Mouse (Mus musculus): ENCODE measurements at regions not wholly inside any gene's neighbourhood (a gene's known extent, or its start where the extent isn't known, plus 50 kb on each side); places are given as distances from the start of the nearest gene placed in this dataset.

DNA sequence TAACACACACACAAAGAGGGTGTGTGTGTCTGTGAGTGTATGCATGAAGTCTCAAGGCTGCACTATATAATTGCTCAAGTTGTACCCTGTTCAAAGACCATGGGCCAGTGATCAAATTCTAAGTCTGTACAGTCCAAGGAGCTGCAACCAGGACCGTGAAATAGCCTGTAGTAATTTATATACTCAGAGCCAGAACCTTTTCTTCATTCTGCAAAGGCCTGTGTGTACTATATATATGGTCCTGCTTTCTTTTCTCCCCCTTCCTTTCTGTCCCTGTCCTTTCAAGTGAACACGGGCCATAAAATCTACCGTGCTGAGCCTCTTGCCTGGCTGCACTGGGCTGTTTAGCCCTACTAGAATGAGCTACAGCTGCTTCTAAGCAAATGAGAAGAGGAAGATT, 757.5 kb upstream of the Castor2 start:
- Histone ChIP-seq H3K4me2 (replicated peaks; ENCODE audit: low read depth, low read length, severe bottlenecking) (no peak overlapping the region), H3K4me3 (replicated peaks; ENCODE audit: low read length) (no peak overlapping the region), H3K36me3 (ENCODE audit: control insufficient read depth, insufficient read depth, low read length) (no peaks in the 10 kb centered on the region), H3K27ac (replicated peaks; ENCODE audit: low read depth, low read length) (no peak overlapping the region), H3K4me1 (ENCODE audit: control insufficient read depth, insufficient read depth, low read length) (no peaks in the 10 kb centered on the region), H3K27me3 (ENCODE audit: control insufficient read depth, insufficient read depth, low read length) (no peaks in the 10 kb centered on the region), H3K9me3 (ENCODE audit: control insufficient read depth, low read length) (no peaks in the 10 kb centered on the region), H3K9ac (ENCODE audit: low read depth, low read length, severe bottlenecking) (no peak overlapping the region)
- TF ChIP-seq POLR2A (IDR thresholded peaks at IDR 0.05; ENCODE audit: borderline replicate concordance, extremely low read depth, insufficient read depth, insufficient read length) = no peak
- DNase-seq (ENCODE audit: low spot score) = no peak
- no peak for ATAC-seq (ENCODE audit: low FRiP score, low read depth)
- 26% methylated on average over 3 of the region's 3 CpGs for WGBS

DNA sequence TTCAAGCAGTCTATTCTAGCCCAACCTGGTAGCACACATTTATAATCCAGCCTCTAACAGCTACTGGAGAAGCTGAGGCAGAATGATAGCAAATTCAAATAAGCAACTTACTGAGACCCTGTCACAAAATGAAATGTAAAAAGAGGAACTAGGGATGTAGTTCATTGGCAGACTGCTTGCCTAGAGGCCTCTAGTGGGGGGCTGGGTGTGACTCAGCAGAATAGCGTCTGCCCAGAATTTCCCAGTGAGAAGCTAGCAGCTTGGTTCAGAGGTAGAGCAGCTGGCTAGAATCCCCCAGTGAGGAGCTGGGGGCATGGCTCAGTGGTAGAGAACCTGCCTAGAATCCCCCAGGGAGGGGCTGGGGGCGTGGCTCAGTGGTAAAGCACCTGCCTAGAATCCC, 777.5 kb upstream of the Auts2 start:
- DNase-seq (ENCODE audit: low spot score) = no peak

GRCm38 (mm10) chr5:133320206-133320605, 777.1 kb upstream of the Auts2 start:
- Histone ChIP-seq H3K27me3 (ENCODE audit: control insufficient read depth, insufficient read depth, low read length) (no peaks in the 10 kb centered on the region), H3K9me3 (ENCODE audit: control insufficient read depth, low read length) (no peaks in the 10 kb centered on the region), H3K9ac (ENCODE audit: low read depth, low read length, severe bottlenecking) (no peak overlapping the region), H3K4me1 (ENCODE audit: control insufficient read depth, insufficient read depth, low read length) (no peaks in the 10 kb centered on the region), H3K27ac (replicated peaks; ENCODE audit: low read depth, low read length) (no peak overlapping the region), H3K4me2 (replicated peaks; ENCODE audit: low read depth, low read length, severe bottlenecking) (no peak overlapping the region), H3K4me3 (replicated peaks; ENCODE audit: low read length) (no peak overlapping the region), H3K36me3 (ENCODE audit: control insufficient read depth, insufficient read depth, low read length) (no peaks in the 10 kb centered on the region)
- no peak for DNase-seq (ENCODE audit: low spot score)
- ATAC-seq (ENCODE audit: low FRiP score, low read depth) = no peak
- no peak for TF ChIP-seq POLR2A (IDR thresholded peaks at IDR 0.05; ENCODE audit: borderline replicate concordance, extremely low read depth, insufficient read depth, insufficient read length)
- 95% methylated on average over 1 of the region's 1 CpGs for WGBS

More for the DNA sequence above, 777.5 kb upstream of the Auts2 start:
- no peak overlapping the region for H3K27ac ChIP-seq (replicated peaks; ENCODE audit: low read depth, low read length)
- no peaks in the 10 kb centered on the region for H3K4me1 ChIP-seq (ENCODE audit: control insufficient read depth, insufficient read depth, low read length)
- H3K27me3 ChIP-seq (ENCODE audit: control insufficient read depth, insufficient read depth, low read length) = no peaks in the 10 kb centered on the region
- WGBS = 50% methylated on average over 2 of the region's 2 CpGs
- H3K4me3 ChIP-seq (replicated peaks; ENCODE audit: low read length) = no peak overlapping the region
- H3K9ac ChIP-seq (ENCODE audit: low read depth, low read length, severe bottlenecking) = no peak overlapping the region
- no peak overlapping the region for H3K4me2 ChIP-seq (replicated peaks; ENCODE audit: low read depth, low read length, severe bottlenecking)
- no peaks in the 10 kb centered on the region for H3K9me3 ChIP-seq (ENCODE audit: control insufficient read depth, low read length)
- no peaks in the 10 kb centered on the region for H3K36me3 ChIP-seq (ENCODE audit: control insufficient read depth, insufficient read depth, low read length)
- ATAC-seq (ENCODE audit: low FRiP score, low read depth) = no peak
- no peak for TF ChIP-seq POLR2A (IDR thresholded peaks at IDR 0.05; ENCODE audit: borderline replicate concordance, extremely low read depth, insufficient read depth, insufficient read length)

DNA sequence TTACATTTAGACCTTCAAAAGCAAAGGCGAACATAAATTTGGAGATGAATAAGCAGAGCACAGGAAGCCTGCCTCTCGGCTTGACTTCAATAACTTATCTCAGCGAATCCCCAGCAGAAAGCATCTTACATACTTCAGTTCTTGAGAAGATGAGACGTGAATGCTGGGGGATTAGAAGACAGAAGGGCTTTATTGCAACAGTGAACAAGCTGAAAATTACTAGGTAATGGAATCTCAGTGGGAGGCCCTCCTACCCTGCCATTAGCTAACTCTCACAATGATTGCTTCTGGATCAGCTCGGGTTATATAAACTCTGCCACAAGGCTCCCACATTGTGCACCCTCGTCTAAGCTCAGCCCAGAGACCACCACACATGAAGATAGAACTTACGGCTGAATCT, 770.9 kb upstream of the Auts2 start:
- no peak overlapping the region for H3K4me2 ChIP-seq (replicated peaks; ENCODE audit: low read depth, low read length, severe bottlenecking)
- H3K4me3 ChIP-seq (replicated peaks; ENCODE audit: low read length) = no peak overlapping the region
- H3K27me3 ChIP-seq (ENCODE audit: control insufficient read depth, insufficient read depth, low read length) = no peaks in the 10 kb centered on the region
- H3K4me1 ChIP-seq (ENCODE audit: control insufficient read depth, insufficient read depth, low read length) = peaks cover 3% of the 10 kb centered on the region; the same call in 1 of the 2 replicates
- no peaks in the 10 kb centered on the region for H3K36me3 ChIP-seq (ENCODE audit: control insufficient read depth, insufficient read depth, low read length)
- H3K27ac ChIP-seq (replicated peaks; ENCODE audit: low read depth, low read length) = no peak overlapping the region
- WGBS = 58% methylated on average over 7 of the region's 7 CpGs
- no peak for TF ChIP-seq POLR2A (IDR thresholded peaks at IDR 0.05; ENCODE audit: borderline replicate concordance, extremely low read depth, insufficient read depth, insufficient read length)
- DNase-seq (ENCODE audit: low spot score) (no peak), ATAC-seq (ENCODE audit: low FRiP score, low read depth) (no peak)
- no peak overlapping the region for H3K9ac ChIP-seq (ENCODE audit: low read depth, low read length, severe bottlenecking)
- no peaks in the 10 kb centered on the region for H3K9me3 ChIP-seq (ENCODE audit: control insufficient read depth, low read length)

- ATAC-seq (ENCODE audit: low FRiP score, low read depth) (no peak), DNase-seq (ENCODE audit: low spot score) (peak; percentile 31)
- Histone ChIP-seq H3K27ac (replicated peaks; ENCODE audit: low read depth, low read length) (no peak overlapping the region), H3K27me3 (ENCODE audit: control insufficient read depth, insufficient read depth, low read length) (no peaks in the 10 kb centered on the region), H3K9me3 (ENCODE audit: control insufficient read depth, low read length) (no peaks in the 10 kb centered on the region), H3K4me2 (replicated peaks; ENCODE audit: low read depth, low read length, severe bottlenecking) (no peak overlapping the region), H3K36me3 (ENCODE audit: control insufficient read depth, insufficient read depth, low read length) (no peaks in the 10 kb centered on the region), H3K4me1 (ENCODE audit: control insufficient read depth, insufficient read depth, low read length) (peaks cover 3% of the 10 kb centered on the region; the same call in 1 of the 2 replicates), H3K9ac (ENCODE audit: low read depth, low read length, severe bottlenecking) (no peak overlapping the region; the same call in 1 of the 2 replicates), H3K4me3 (replicated peaks; ENCODE audit: low read length) (no peak overlapping the region)
- no peak for TF ChIP-seq POLR2A (IDR thresholded peaks at IDR 0.05; ENCODE audit: borderline replicate concordance, extremely low read depth, insufficient read depth, insufficient read length)
- WGBS = 23% methylated on average over 6 of the region's 6 CpGs
Measured at GRCm38 (mm10) chr5:133310979-133311890, 768.1 kb upstream of the Auts2 start.
